Mouse (Mus musculus): Measurements from ENCODE around the gene Tbcel.

DNA sequence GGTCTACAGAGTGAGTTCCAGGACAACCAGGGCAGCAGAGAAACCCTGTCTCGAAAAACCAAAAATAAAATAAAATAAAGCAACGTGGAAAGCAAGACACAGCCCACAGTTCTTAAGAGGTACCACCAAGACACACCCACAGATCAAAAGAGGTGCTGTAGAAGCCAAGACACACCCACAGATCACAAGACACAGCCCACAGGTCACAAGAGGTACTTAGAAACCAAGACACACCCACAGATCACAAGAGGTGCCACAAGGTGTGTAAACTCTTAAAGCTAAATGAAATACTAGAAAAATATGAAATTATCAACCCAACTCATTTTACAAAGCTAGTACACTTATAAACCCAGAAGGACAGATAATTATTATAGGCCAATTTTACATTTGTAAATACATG is 84.0 kb downstream of the Tbcel start:
- TF ChIP-seq POLR2A (IDR thresholded peaks at IDR 0.05; ENCODE audit: control insufficient read depth, extremely low read depth, insufficient read depth, low read length, poor library complexity) = no peak
- no peak for TF ChIP-seq CTCF (IDR thresholded peaks at IDR 0.05; ENCODE audit: borderline replicate concordance, control insufficient read depth, extremely low read depth, insufficient read depth, low read length, poor library complexity)
